Mouse (Mus musculus) ES-E14 (cell line): ENCODE measurements around the gene Mfsd7a. TPM values are rescaled to one million over a fixed set of nuclear protein-coding genes. Genes with fewer than 3 reads are reported as not detected.
"Not testable (repeated sequence)": the region's sequence is repeated elsewhere in the genome, so short reads cannot be mapped to it uniquely, and the experiment has no call there.

ENCODE experiments used
- DNase-seq: peaks from one replicate; pipeline ENCODE4 v3.0.0-alpha.2; 2013; ENCODE audit warnings: low read depth, low spot score
- H3K27ac ChIP-seq: 2 replicates; pipeline ENCODE4 v1.5.1; 2012; ENCODE audit warnings: low read depth, mild to moderate bottlenecking, low read length, moderate library complexity, mixed read lengths; ENCODE audit not compliant: poor library complexity, insufficient read depth, severe bottlenecking
- H3K36me3 ChIP-seq: 2 replicates; pipeline ENCODE4 v1.6.1; 2012; ENCODE audit warnings: mild to moderate bottlenecking, low read length, moderate library complexity, mixed read lengths; ENCODE audit not compliant: control insufficient read depth, poor library complexity, insufficient read depth, severe bottlenecking
- H3K4me1 ChIP-seq, 2 experiments: fragments of 150-350 bp in 1 of 2; sonication (generic) in 1 of 2; 2 replicates each; pipeline ENCODE4 v1.6.1; 2012; ENCODE audit warnings: low read length in 2 of 2, mild to moderate bottlenecking in 1 of 2, mixed read lengths in 1 of 2; ENCODE audit not compliant: control insufficient read depth in 2 of 2, insufficient read depth in 2 of 2, poor library complexity in 1 of 2
- H3K4me3 ChIP-seq, 2 experiments: fragments of 150-350 bp in 1 of 2; sonication (generic) in 1 of 2; 2 replicates each; pipeline ENCODE4 v1.5.1; 2012; ENCODE audit warnings: low read length in 2 of 2, low read depth in 1 of 2, mild to moderate bottlenecking in 1 of 2, mixed read lengths in 1 of 2; ENCODE audit not compliant: insufficient read depth in 1 of 2, poor library complexity in 1 of 2, severe bottlenecking in 1 of 2
- H3K9ac ChIP-seq: 2 replicates; pipeline ENCODE4 v1.6.1; 2012; ENCODE audit warnings: low read depth, mild to moderate bottlenecking, low read length, mixed read lengths; ENCODE audit not compliant: poor library complexity, insufficient read depth, severe bottlenecking
- H3K9me3 ChIP-seq: fragments of 150-350 bp; sonication (generic); 2 replicates; pipeline ENCODE4 v1.6.1; 2012; ENCODE audit warnings: low read depth, mild to moderate bottlenecking, low read length; ENCODE audit not compliant: control insufficient read depth, insufficient read depth
- CHD2 ChIP-seq: IDR thresholded peaks from 2 replicates; pipeline ENCODE4 v1.6.1; 2014; ENCODE audit warnings: mild to moderate bottlenecking, low read depth, low read length, inconsistent platforms
- HCFC1 ChIP-seq: IDR thresholded peaks from 2 replicates; pipeline ENCODE4 v1.6.1; 2012; ENCODE audit warnings: low read length, inconsistent platforms, borderline replicate concordance; ENCODE audit not compliant: insufficient read depth
- MAFK ChIP-seq: IDR thresholded peaks from 2 replicates; pipeline ENCODE4 v1.6.1; 2014; ENCODE audit warnings: mild to moderate bottlenecking, low read depth, low read length, inconsistent platforms; ENCODE audit not compliant: insufficient read depth
- ZC3H11A ChIP-seq: IDR thresholded peaks from 2 replicates; pipeline ENCODE4 v1.6.1; 2012; ENCODE audit warnings: low read depth, mild to moderate bottlenecking, inconsistent platforms, low read length, borderline replicate concordance
- ZNF384 ChIP-seq: IDR thresholded peaks from 2 replicates; pipeline ENCODE4 v1.6.1; 2012; ENCODE audit warnings: low read depth, low read length, inconsistent platforms
- in situ Hi-C, 2 experiments: fragments of 600-800 bp; cut with MboI; formaldehyde crosslinking; loops; one replicate each; pipeline ENCODE4 v1.15.1; 2025; ENCODE audit warnings: low sequenced_read_pairs in 2 of 2, inconsistent platforms in 1 of 2; ENCODE audit not compliant: unreplicated experiment in 2 of 2
- total RNA-seq: library from RNA; depleted of rRNA; stranded (reverse); fragments of 300-350 nt; gene quantifications from 2 replicates; pipeline ENCODE4 v1.2.3, GENCODE M21; 2012; rRNA removed

The Mfsd7a gene
- total RNA-seq = 0.36 and 0.79 TPM in 2 replicates

DNA sequence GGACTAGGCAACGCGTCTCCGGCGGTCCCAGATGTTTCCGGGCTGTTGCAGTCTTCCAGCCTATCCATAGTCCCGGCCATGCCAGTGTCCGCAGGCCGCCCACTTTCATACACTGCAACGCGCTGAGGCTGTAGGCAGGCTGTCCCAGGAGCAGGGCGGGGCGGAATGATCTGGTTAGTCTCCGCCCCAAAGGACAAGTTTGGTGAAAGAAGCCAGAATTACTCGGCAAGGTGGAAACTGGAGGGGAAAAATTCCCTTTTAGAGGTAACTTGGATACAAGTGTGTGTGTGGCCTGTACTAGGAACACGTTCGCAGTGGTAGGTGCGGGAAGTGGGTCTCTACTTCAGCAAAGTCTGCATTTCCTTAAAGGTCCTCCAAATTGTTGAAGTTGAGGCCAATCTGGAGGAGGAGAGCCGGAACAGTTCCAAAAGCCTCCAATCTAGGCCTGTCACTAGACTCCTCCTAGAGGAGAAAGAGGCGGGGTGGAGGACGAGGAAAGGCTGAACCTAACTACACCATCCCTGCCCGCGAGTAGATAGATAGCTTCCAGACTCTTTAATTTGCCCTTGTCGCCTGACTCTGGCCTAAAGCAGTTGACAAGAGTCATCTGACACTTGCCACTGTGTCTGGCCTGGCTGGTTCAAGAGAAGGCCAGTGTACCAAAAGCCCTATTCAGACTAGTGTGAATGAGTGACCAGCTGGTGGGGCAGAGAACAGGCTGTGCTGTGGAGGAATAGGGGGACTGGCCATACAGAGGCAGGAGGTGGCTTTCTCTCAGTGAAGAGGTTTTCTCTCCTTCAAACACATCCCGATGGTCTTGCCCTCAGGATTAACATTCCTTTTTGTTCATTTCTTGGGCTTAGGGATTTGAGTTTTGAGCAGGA, at the start of gene Mfsd7a:
Gene Mfsd7a (minus strand): TSS at position 107 of the 884 bp plus-strand sequence.
- Histone ChIP-seq H3K9me3 (no peaks in the 10 kb centered on the region), H3K9ac (peak within 1 kb of the TSS; percentile 53), H3K4me3 (peak within 1 kb of the TSS; percentile 60 to 82), H3K27ac (no peak within 1 kb of the TSS), H3K4me1 (peaks cover 2 to 6% of the 10 kb centered on the region in 2 experiments; a peak in 1 of 4 replicates), H3K36me3 (no peaks in the 10 kb centered on the region)
- in situ Hi-C loops = no loop called here
- peak; percentile 47 for DNase-seq
- TF ChIP-seq ZNF384 (no peak), MAFK (no peak), CHD2 (no peak)

DNA sequence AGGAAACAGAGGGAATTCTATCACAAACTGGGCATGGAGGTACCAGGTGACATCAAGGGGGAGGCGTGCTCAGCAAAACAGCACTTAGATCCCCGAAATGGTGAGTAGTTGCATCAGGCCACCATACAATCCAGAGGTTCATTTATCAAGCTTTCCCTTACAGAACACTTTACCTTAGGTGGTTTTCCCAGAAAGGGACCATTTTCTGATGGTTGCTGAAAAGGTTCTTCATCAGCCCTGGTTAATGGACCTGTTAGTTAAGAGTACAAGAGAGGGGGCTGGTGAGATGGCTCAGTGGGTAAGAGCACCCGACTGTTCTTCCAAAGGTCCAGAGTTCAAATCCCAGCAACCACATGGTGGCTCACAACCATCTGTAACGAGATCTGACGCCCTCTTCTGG, 37.5 kb upstream of the Mfsd7a start:
- peaks cover 15% of the 10 kb centered on the region for H3K36me3 ChIP-seq
- DNase-seq, in situ Hi-C loops: not testable (repeated sequence)

DNA sequence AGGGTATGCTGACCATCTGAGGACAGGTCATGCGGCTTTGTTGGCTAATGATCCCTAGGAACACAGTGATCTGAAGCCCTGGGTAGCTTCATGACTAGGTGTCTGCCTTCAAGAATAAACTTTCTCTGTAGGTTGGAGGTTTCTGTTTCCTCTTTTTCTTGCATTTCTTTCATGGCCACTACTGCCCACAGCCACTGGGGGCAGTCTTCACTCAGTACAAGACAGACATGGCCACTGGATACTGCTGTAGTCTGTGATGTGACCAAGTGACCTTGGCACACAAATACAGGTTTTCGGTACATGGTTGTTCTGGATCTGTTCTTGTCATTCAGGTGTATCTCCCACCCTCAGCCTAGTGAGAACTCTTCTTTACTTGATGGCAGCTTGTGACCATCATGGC, 36.5 kb upstream of the Mfsd7a start:
- Histone ChIP-seq H3K36me3 (peaks cover 15% of the 10 kb centered on the region), H3K9ac (no peak overlapping the region), H3K9me3 (no peaks in the 10 kb centered on the region), H3K27ac (no peak overlapping the region), H3K4me3 (no peak overlapping the region), H3K4me1 (no peaks in the 10 kb centered on the region)
- in situ Hi-C loops = no loop called here
- peak; percentile 21 for DNase-seq
- TF ChIP-seq HCFC1 (no peak), ZC3H11A (0 out of 2 replicates have a peak, but pooled peaks have one; percentile 8)

More for the DNA sequence above, 37.5 kb upstream of the Mfsd7a start:
- not testable (repeated sequence) for H3K9me3 ChIP-seq, H3K27ac ChIP-seq, H3K4me3 ChIP-seq, H3K4me1 ChIP-seq, H3K9ac ChIP-seq

DNA sequence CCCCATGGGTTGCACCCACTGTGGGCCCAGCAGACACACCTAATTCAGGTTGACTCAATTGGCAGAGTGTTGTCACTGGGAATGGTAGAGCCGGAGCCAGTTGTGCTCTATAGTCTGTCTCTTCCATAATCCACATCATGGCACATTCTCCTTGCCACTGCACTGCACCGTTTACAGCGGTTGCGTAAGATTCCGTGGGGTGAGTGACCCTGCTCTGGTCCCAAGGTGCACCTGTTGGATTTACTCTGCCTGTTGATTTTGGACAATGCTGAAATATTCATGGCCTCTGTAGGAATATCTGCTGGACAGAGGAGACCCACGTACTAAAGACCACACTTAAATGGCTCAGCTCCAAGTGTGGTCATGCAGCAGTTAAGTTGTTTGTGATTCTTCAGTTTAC, 34.3 kb upstream of the Mfsd7a start:
- H3K4me1 ChIP-seq = no peaks in the 10 kb centered on the region
- H3K9ac ChIP-seq = no peak overlapping the region
- H3K36me3 ChIP-seq = peaks cover 10% of the 10 kb centered on the region
- no peaks in the 10 kb centered on the region for H3K9me3 ChIP-seq
- H3K4me3 ChIP-seq = no peak overlapping the region
- H3K27ac ChIP-seq = no peak overlapping the region
- DNase-seq = no peak
- TF ChIP-seq ZC3H11A (no peak), MAFK (no peak), ZNF384 (no peak), HCFC1 (no peak)
- in situ Hi-C loops = no loop called here

DNA sequence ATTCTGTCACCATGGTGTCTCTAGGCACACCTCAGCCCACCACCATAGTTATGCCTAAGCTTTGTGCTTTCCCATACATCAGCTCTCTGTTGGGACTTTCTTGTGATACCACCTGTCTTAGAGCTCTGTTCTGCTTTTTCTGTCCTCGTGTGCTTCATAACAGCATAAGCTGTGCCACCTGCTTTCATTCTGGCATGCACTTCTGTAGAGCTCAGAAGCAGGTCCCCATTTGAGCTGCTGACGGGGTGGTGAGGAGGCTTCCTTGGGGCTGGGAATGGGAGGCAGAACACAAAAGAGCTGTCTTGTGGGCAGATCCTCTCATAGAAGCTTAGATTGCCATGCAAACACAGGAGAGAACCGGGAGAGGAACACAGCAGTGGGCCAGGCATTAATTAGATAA, 27.3 kb upstream of the Mfsd7a start:
- Histone ChIP-seq H3K36me3 (peaks cover 21% of the 10 kb centered on the region), H3K9ac (no peak overlapping the region), H3K27ac (no peak overlapping the region), H3K9me3 (no peaks in the 10 kb centered on the region), H3K4me3 (no peak overlapping the region), H3K4me1 (no peaks in the 10 kb centered on the region)
- TF ChIP-seq ZC3H11A (no peak), MAFK (no peak), CHD2 (no peak), HCFC1 (no peak), ZNF384 (no peak)
- in situ Hi-C loops = no loop called here
- no peak for DNase-seq
